Comparison of ENCODE assay signal across 33 mouse cellular contexts in genomic region chr1:156445049-156445448, GRCm38 (mm10). TPM values are rescaled to one million over a fixed set of nuclear protein-coding genes. Genes with fewer than 3 reads are reported as not detected.
A peak's percentile ranks its signal among the peaks of the same experiment; 100 is the strongest.
DNase-seq lines count a peak whose midpoint lies in the region; ATAC-seq lines count a peak whose summit lies in the region.
"Had no signal": no experiment of that assay in that cellular context is flagged by ENCODE, and none has a peak within 500 bp of the region (broad histone marks: within the 10 kb centered on the region; RNA-seq: fewer than 3 reads in every experiment).

No protein-coding gene starts in this region.

- WGBS in forebrain, embryonic 13.5 days, result 28% methylated on average over 1 of the region's 1 CpGs
- 53% methylated on average over 1 of the region's 1 CpGs for WGBS in forebrain, embryonic 12.5 days
- WGBS in limb, embryonic 15.5 days, result 69% methylated on average over 1 of the region's 1 CpGs
- 92% methylated on average over 1 of the region's 1 CpGs for WGBS in limb, embryonic 10.5 days

- H3K4me2 ChIP-seq in forebrain, embryonic 13.5 days, result no peak overlapping the region
- no peak overlapping the region for H3K4me2 ChIP-seq in forebrain, embryonic 12.5 days
- no peak overlapping the region for H3K4me2 ChIP-seq in limb, embryonic 15.5 days
- H3K4me2 ChIP-seq: embryonic facial prominence, embryonic 15.5 days; heart, embryonic 12.5 days; hindbrain, embryonic 14.5 days; limb, embryonic 13.5 days; liver, embryonic 12.5 days; midbrain, embryonic 11.5 days; stomach, embryonic 15.5 days had no signal

- ATAC-seq in forebrain, embryonic 13.5 days, result peak; percentile 59; the same call in 1 of the 2 replicates
- ATAC-seq in forebrain, embryonic 12.5 days (ENCODE audit: low FRiP score), result no peak
- no peak for ATAC-seq in limb, embryonic 15.5 days (ENCODE audit: insufficient number of reproducible peaks, low FRiP score, low TSS enrichment, low read depth)
- ATAC-seq: intestine, postnatal 0 days; liver, embryonic 12.5 days; liver, postnatal 0 days had no signal

- peak overlapping the region; percentile 26 for H3K27ac ChIP-seq in forebrain, embryonic 13.5 days
- no peak overlapping the region for H3K27ac ChIP-seq in forebrain, embryonic 12.5 days
- H3K27ac ChIP-seq in limb, embryonic 15.5 days, result peak overlapping the region; percentile 6; the same call in 1 of the 2 replicates
- H3K27ac ChIP-seq in limb, embryonic 10.5 days, result no peak overlapping the region
- H3K27ac ChIP-seq: embryonic facial prominence, embryonic 10.5 days; embryonic facial prominence, embryonic 15.5 days; hindbrain, embryonic 14.5 days; limb, embryonic 13.5 days; liver, embryonic 12.5 days; stomach, embryonic 15.5 days had no signal

- H3K9ac ChIP-seq in forebrain, embryonic 13.5 days, result no peak overlapping the region
- no peak overlapping the region for H3K9ac ChIP-seq in forebrain, embryonic 12.5 days
- H3K9ac ChIP-seq in limb, embryonic 15.5 days, result no peak overlapping the region
- H3K9ac ChIP-seq: embryonic facial prominence, embryonic 15.5 days; heart, embryonic 12.5 days; hindbrain, embryonic 14.5 days; limb, embryonic 13.5 days; liver, embryonic 12.5 days; liver, postnatal 0 days; stomach, embryonic 15.5 days had no signal

- no peaks in the 10 kb centered on the region for H3K27me3 ChIP-seq in forebrain, embryonic 13.5 days
- no peaks in the 10 kb centered on the region for H3K27me3 ChIP-seq in forebrain, embryonic 12.5 days
- H3K27me3 ChIP-seq in limb, embryonic 15.5 days, result no peaks in the 10 kb centered on the region
- H3K27me3 ChIP-seq in limb, embryonic 10.5 days (ENCODE audit: low read depth, poor library complexity, severe bottlenecking), result no peaks in the 10 kb centered on the region
- H3K27me3 ChIP-seq: CH12.LX; embryonic facial prominence, embryonic 15.5 days; heart, embryonic 12.5 days; limb, embryonic 13.5 days; liver, embryonic 12.5 days; stomach, embryonic 15.5 days had no signal

- H3K4me1 ChIP-seq in forebrain, embryonic 13.5 days, result peaks cover 14% of the 10 kb centered on the region
- H3K4me1 ChIP-seq in forebrain, embryonic 12.5 days, result peaks cover under 1% of the 10 kb centered on the region; the same call in 1 of the 2 replicates
- no peaks in the 10 kb centered on the region for H3K4me1 ChIP-seq in limb, embryonic 15.5 days
- no peaks in the 10 kb centered on the region for H3K4me1 ChIP-seq in limb, embryonic 10.5 days
- H3K4me1 ChIP-seq: embryonic facial prominence, embryonic 10.5 days; embryonic facial prominence, embryonic 15.5 days; heart, embryonic 12.5 days; limb, embryonic 13.5 days; liver, embryonic 12.5 days; stomach, embryonic 15.5 days had no signal

- DNase-seq in limb, embryonic 10.5 days (ENCODE audit: low spot score), result no peak
- peak; percentile 35 to 46 for DNase-seq in right cerebral cortex, postnatal 10 days (ENCODE audit: low spot score in 2 of 2)
- DNase-seq in right cerebral cortex, postnatal 4 days, result no peak
- DNase-seq in thymus, adult 18-20 months, result no peak
- DNase-seq in adrenal gland, adult 8-10 months, result no peak
- DNase-seq: adrenal gland, postnatal 14 days; cerebellum, adult 18-20 months; cerebellum, postnatal 14 days; gastrocnemius, postnatal 25 days; heart, adult 18-20 months; heart, postnatal 4 days; kidney, adult 9 months; kidney, postnatal 10 days; liver, postnatal 0 days; lung, postnatal 36 days; thymus, adult 2 months; thymus, postnatal 36 days had no signal

- H3K4me3 ChIP-seq in forebrain, embryonic 13.5 days, result no peak overlapping the region
- H3K4me3 ChIP-seq in forebrain, embryonic 12.5 days (replicated peaks), result no peak overlapping the region
- no peak overlapping the region for H3K4me3 ChIP-seq in limb, embryonic 15.5 days
- H3K4me3 ChIP-seq in limb, embryonic 10.5 days, result no peak overlapping the region
- H3K4me3 ChIP-seq: embryonic facial prominence, embryonic 10.5 days; embryonic facial prominence, embryonic 15.5 days; heart, embryonic 12.5 days; limb, embryonic 13.5 days; liver, embryonic 12.5 days; stomach, embryonic 15.5 days had no signal

- no peaks in the 10 kb centered on the region for H3K9me3 ChIP-seq in forebrain, embryonic 13.5 days (replicated peaks)
- no peaks in the 10 kb centered on the region for H3K9me3 ChIP-seq in forebrain, embryonic 12.5 days
- H3K9me3 ChIP-seq in limb, embryonic 15.5 days, result no peaks in the 10 kb centered on the region
- H3K9me3 ChIP-seq in limb, embryonic 10.5 days (replicated peaks), result no peaks in the 10 kb centered on the region
- H3K9me3 ChIP-seq: embryonic facial prominence, embryonic 10.5 days; embryonic facial prominence, embryonic 15.5 days; heart, embryonic 12.5 days; limb, embryonic 13.5 days; liver, embryonic 12.5 days; stomach, embryonic 15.5 days had no signal

- peaks cover 17% of the 10 kb centered on the region for H3K36me3 ChIP-seq in forebrain, embryonic 13.5 days (ENCODE audit: poor library complexity, severe bottlenecking)
- H3K36me3 ChIP-seq in forebrain, embryonic 12.5 days (replicated peaks), result peaks cover 4% of the 10 kb centered on the region
- H3K36me3 ChIP-seq in limb, embryonic 15.5 days, result peaks cover 17% of the 10 kb centered on the region
- peaks cover 41% of the 10 kb centered on the region for H3K36me3 ChIP-seq in limb, embryonic 10.5 days

RNA-seq across cellular contexts. Expression of gene Axdnd1, which starts 24.1 kb away (rescaled TPM):
- polyA plus RNA-seq in forebrain, embryonic 13.5 days (2015; fragmentation: Nextera tagmentation; extraction: Ambion mirVana), result 0.30 and 0.33 TPM in 2 replicates
- polyA plus RNA-seq in forebrain, embryonic 12.5 days (2016; fragmentation: Nextera tagmentation; extraction: Ambion mirVana), result 0.19 TPM in 1 of 2 replicates, not detected in the other
- 0.07 and 0.13 TPM in 2 replicates for polyA plus RNA-seq in limb, embryonic 15.5 days (2015; fragmentation: Nextera tagmentation; extraction: Ambion mirVana)
- polyA plus RNA-seq in limb, embryonic 10.5 days (2016; fragmentation: Nextera tagmentation; extraction: Ambion mirVana), result 0.05 and 0.14 TPM in 2 replicates
- total RNA-seq in adrenal gland, adult 8-10 months (2022), result 10 to 100 TPM in 1 of 4 experiments, 1 to 10 TPM in 3; 3.8 to 11.2 (median 4.3) TPM
- total RNA-seq: CH12.LX; gastrocnemius, adult 18-20 months; gastrocnemius, postnatal 25 days; heart, adult 18-20 months had no signal
- polyA plus RNA-seq: embryonic facial prominence, embryonic 15.5 days; heart, postnatal 0 days; intestine, postnatal 0 days; large intestine, adult 2 months; liver, embryonic 12.5 days; liver, postnatal 0 days had no signal

RNA-seq across cellular contexts. Expression of gene Soat1, which starts 29.1 kb away (rescaled TPM):
- polyA plus RNA-seq in forebrain, embryonic 13.5 days (2015; fragmentation: Nextera tagmentation; extraction: Ambion mirVana), result 16.0 and 18.1 TPM in 2 replicates
- polyA plus RNA-seq in forebrain, embryonic 12.5 days (2016; fragmentation: Nextera tagmentation; extraction: Ambion mirVana), result 17.6 and 19.6 TPM in 2 replicates
- polyA plus RNA-seq in limb, embryonic 15.5 days (2015; fragmentation: Nextera tagmentation; extraction: Ambion mirVana), result 23.6 and 26.0 TPM in 2 replicates
- polyA plus RNA-seq in limb, embryonic 10.5 days (2016; fragmentation: Nextera tagmentation; extraction: Ambion mirVana), result 26.0 and 26.2 TPM in 2 replicates
- total RNA-seq in adrenal gland, adult 8-10 months (2022), result 1,000 to 10,000 TPM; 1,258 to 1,560 (median 1,464) TPM

Comparison
In these comparisons a context has a peak if more than half of its experiments do, and no peak if none do; other contexts are left out.
1. H3K27ac ChIP-seq: peak in forebrain, embryonic 13.5 days (single experiment) and limb, embryonic 15.5 days (single experiment); none in forebrain, embryonic 12.5 days (single experiment) and limb, embryonic 10.5 days (single experiment).
2. DNase-seq: peak in right cerebral cortex, postnatal 10 days (2 of 2); none in limb, embryonic 10.5 days (single experiment), right cerebral cortex, postnatal 4 days (single experiment), thymus, adult 18-20 months (0 of 2) and adrenal gland, adult 8-10 months (single experiment).